Mouse (Mus musculus): Measurements from ENCODE around the gene S100a11. TPM values are rescaled to one million over a fixed set of nuclear protein-coding genes. Genes with fewer than 3 reads are reported as not detected.

S100a11 gene
- polyA plus RNA-seq, 1 experiment from 2014 or later, result 2,196 TPM

DNA sequence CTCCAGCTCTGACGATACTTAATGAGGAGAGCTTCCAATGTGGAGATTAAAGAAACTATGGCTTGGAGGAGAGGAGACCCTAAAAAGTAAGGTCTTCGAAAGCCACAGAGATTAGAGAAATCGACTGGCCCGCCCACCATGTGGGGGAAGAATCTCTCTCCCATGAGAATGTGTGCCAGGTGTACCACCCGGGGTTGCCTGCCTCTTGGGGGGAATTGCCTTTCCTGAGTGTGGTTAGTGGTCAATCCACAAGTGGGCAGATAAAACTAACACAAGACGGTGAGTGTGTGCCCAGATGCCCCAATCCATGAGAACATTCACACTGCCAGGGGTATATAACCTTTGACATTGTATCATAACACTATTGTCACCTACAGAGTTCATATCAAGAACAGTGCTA lies 47.4 kb downstream of the S100a11 start:
- Histone ChIP-seq H3K36me3 (peaks cover 30% of the 10 kb centered on the region), H3K27me3 (no peaks in the 10 kb centered on the region), H3K4me3 (no peak overlapping the region), H3K4me1 (peaks cover 17% of the 10 kb centered on the region), H3K9me3 (no peaks in the 10 kb centered on the region), H3K9ac (no peak overlapping the region), H3K4me2 (peak overlapping the region; percentile 31; the same call in 1 of the 2 replicates), H3K27ac (peak overlapping the region; percentile 89)
- 77% methylated on average over 6 of the region's 6 CpGs for WGBS
- no peak for ATAC-seq (ENCODE audit: insufficient number of reproducible peaks, low FRiP score, low TSS enrichment, low read depth)

DNA sequence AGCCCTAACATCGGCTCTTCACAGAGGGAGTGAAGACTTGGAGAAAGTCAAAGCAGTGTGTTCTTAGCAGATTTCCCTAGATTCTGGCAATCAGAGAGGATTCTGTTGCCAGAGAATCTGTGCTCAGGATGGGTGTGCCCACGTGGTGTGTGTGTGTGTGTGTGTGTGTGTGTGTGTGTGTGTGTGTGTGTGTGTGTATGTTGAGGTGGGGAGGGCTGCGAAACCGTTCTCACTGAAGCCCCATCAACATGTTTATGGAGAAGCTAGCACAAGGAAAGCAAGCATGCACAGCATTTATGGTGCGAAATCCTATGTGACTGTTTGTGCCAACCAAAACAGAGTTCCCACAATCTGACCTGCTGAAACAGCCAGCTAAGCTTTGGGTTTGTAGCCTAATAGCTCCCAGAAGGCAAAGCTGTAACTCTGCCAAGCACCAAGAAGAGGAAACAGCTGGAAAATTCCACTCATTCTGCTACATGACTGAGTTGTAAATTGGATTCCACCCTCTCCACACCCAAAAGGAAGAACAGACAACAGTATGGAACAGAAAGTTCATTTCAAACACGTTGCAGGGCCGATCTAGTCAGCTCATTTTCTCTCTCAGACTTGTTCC lies 48.2 kb downstream of the S100a11 start:
- WGBS, result 6% methylated on average over 7 of the region's 7 CpGs

DNA sequence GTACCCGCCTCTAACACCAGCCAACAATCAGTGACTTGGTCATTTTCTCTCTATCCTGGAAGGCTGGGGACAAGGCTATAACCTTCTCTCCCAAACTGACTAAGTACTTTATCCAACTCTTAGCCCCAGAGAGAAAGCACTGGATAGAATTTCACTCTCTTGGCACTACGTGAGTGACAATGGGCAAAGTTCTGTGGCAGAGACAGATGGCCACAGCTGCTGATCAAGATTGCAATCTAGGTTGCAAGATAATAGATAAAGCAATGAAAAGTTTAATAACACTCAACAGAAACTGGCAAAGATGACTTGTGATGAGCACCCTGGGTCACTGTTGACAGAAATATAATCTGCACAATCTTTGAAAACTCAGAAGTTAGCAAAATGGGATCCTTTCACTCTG lies 48.8 kb downstream of the S100a11 start:
- Histone ChIP-seq H3K27me3 (no peaks in the 10 kb centered on the region), H3K9me3 (no peaks in the 10 kb centered on the region), H3K4me3 (no peak overlapping the region), H3K36me3 (peaks cover 18% of the 10 kb centered on the region), H3K4me2 (peak overlapping the region; percentile 31), H3K27ac (peak overlapping the region; percentile 89), H3K9ac (no peak overlapping the region), H3K4me1 (peaks cover 17% of the 10 kb centered on the region)
- 25% methylated on average over 2 of the region's 2 CpGs for WGBS
- ATAC-seq (ENCODE audit: insufficient number of reproducible peaks, low FRiP score, low TSS enrichment, low read depth), result no peak; the same call in 1 of the 2 replicates

More for the DNA sequence above, 48.2 kb downstream of the S100a11 start:
- peak; percentile 88 for ATAC-seq (ENCODE audit: insufficient number of reproducible peaks, low FRiP score, low TSS enrichment, low read depth)
- Histone ChIP-seq H3K4me3 (peak overlapping the region; percentile 2; the same call in 1 of the 2 replicates), H3K4me1 (peaks cover 17% of the 10 kb centered on the region), H3K9ac (no peak overlapping the region), H3K27me3 (no peaks in the 10 kb centered on the region), H3K27ac (peak overlapping the region; percentile 89), H3K4me2 (peak overlapping the region; percentile 31), H3K36me3 (peaks cover 22% of the 10 kb centered on the region), H3K9me3 (no peaks in the 10 kb centered on the region)

DNA sequence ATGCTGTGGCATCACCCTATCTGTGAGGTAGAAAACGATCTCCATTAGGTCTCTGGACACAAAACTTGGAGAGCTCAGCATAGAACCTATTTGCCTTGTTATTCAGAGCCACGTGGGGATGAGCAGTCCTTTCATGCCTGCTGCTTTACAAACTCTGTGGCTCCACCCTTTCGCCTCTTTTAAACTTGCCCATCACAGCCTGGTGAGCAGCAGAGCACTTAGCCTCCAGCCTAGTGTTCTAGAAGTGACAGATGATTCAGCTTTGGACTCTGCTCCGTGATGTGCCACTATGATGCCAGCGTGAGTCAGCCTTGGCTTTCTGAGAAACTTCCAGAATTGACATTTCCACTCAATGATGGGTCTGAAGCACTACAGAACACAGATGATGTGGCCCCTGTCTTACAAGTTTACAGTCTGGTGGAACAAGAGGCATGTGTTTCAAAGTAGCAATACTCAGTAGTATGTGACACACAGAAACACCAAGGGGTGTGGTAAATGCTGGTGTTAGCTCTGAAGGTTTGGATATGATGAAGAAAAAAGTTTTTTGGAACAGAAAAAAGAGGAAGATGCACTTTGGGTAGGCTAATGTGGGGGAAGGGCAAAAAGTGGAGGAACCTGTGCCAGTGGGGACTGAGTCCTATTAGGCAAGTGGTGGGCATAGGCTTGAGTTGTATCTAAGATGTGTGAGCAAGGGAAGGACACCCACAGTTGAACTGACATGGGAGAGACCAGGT lies 51.9 kb downstream of the S100a11 start:
- H3K4me3 ChIP-seq, result no peak overlapping the region
- no peak overlapping the region for H3K27ac ChIP-seq
- peaks cover 17% of the 10 kb centered on the region for H3K4me1 ChIP-seq
- WGBS, result 65% methylated on average over 5 of the region's 5 CpGs
- no peak for ATAC-seq (ENCODE audit: insufficient number of reproducible peaks, low FRiP score, low TSS enrichment, low read depth)
- no peak overlapping the region for H3K9ac ChIP-seq
- no peaks in the 10 kb centered on the region for H3K9me3 ChIP-seq
- H3K27me3 ChIP-seq, result no peaks in the 10 kb centered on the region
- no peaks in the 10 kb centered on the region for H3K36me3 ChIP-seq
- H3K4me2 ChIP-seq, result no peak overlapping the region

Other genes starting within 250 kb of the S100a11 start
- 0.42 and 6.5 TPM in 2 replicates for gene Flg, start 247.0 kb upstream of the S100a11 start, polyA plus RNA-seq (2015; fragmentation: Nextera tagmentation; extraction: Ambion mirVana)
- gene Hrnr, start 200.7 kb upstream of the S100a11 start, polyA plus RNA-seq (2015; fragmentation: Nextera tagmentation; extraction: Ambion mirVana), result 44.2 and 51.3 TPM in 2 replicates
- 0.05 and 0.16 TPM in 2 replicates for gene Rptn, start 126.8 kb upstream of the S100a11 start, polyA plus RNA-seq (2015; fragmentation: Nextera tagmentation; extraction: Ambion mirVana)
- 4.3 and 4.7 TPM in 2 replicates for gene Tchh, start 78.2 kb upstream of the S100a11 start, polyA plus RNA-seq (2015; fragmentation: Nextera tagmentation; extraction: Ambion mirVana)
- gene Tchhl1, start 51.7 kb upstream of the S100a11 start, polyA plus RNA-seq (2015; fragmentation: Nextera tagmentation; extraction: Ambion mirVana), result 0.09 TPM in 1 of 2 replicates, not detected in the other
- 826 and 857 TPM in 2 replicates for gene S100a10, start 34.6 kb downstream of the S100a11 start, polyA plus RNA-seq (2015; fragmentation: Nextera tagmentation; extraction: Ambion mirVana)
- not detected in 2 replicates for gene Tdpoz2, start 132.2 kb downstream of the S100a11 start, polyA plus RNA-seq (2015; fragmentation: Nextera tagmentation; extraction: Ambion mirVana)
- not detected in 2 replicates for gene Tdpoz1, start 155.8 kb downstream of the S100a11 start, polyA plus RNA-seq (2015; fragmentation: Nextera tagmentation; extraction: Ambion mirVana)
- not detected in 2 replicates for gene Gm37596, start 172.6 kb downstream of the S100a11 start, polyA plus RNA-seq (2015; fragmentation: Nextera tagmentation; extraction: Ambion mirVana)

Data from limb, embryonic 15.5 days (tissue).